In genomic region chr17:30304766-30305165, GRCm38 (mm10) we compare ENCODE assay signal across 21 mouse cellular contexts.
DNase-seq lines count a peak whose midpoint lies in the region; ATAC-seq and TF ChIP-seq lines count a peak whose summit lies in the region.
"Had no signal": no experiment of that assay in that cellular context is flagged by ENCODE, and none has a peak within 500 bp of the region (broad histone marks: within the 10 kb centered on the region; RNA-seq: fewer than 3 reads in every experiment).

No protein-coding gene starts in this region.

- H3K4me3 ChIP-seq in hindbrain, embryonic 12.5 days: no peak overlapping the region
- no peak overlapping the region for H3K4me3 ChIP-seq in hindbrain, embryonic 10.5 days
- no peak overlapping the region for H3K4me3 ChIP-seq in midbrain, embryonic 10.5 days
- no peak overlapping the region for H3K4me3 ChIP-seq in midbrain, postnatal 0 days (ENCODE audit: low read depth, low read length)
- H3K4me3 ChIP-seq in neural tube, embryonic 13.5 days: no peak overlapping the region
- H3K4me3 ChIP-seq: forebrain, embryonic 15.5 days; heart, adult 2 months; heart, embryonic 10.5 days; heart, embryonic 13.5 days; intestine, embryonic 15.5 days had no signal

- ATAC-seq in hindbrain, embryonic 12.5 days (ENCODE audit: low FRiP score): no peak
- no peak for ATAC-seq in midbrain, postnatal 0 days (ENCODE audit: low FRiP score)
- no peak for ATAC-seq in neural tube, embryonic 13.5 days (ENCODE audit: low read depth)
- no peak for ATAC-seq in activated CD4-positive, CD25-positive, alpha-beta regulatory T cell, adult 4 months
- ATAC-seq: CD4-positive, CD25-positive, alpha-beta regulatory T cell, adult 4 months; forebrain, embryonic 15.5 days; hindbrain, embryonic 16.5 days; intestine, embryonic 15.5 days had no signal

- TF ChIP-seq CTCF in midbrain, postnatal 0 days (IDR thresholded peaks at IDR 0.05): no peak

- H3K9ac ChIP-seq in hindbrain, embryonic 12.5 days: no peak overlapping the region
- no peak overlapping the region for H3K9ac ChIP-seq in midbrain, postnatal 0 days (replicated peaks; ENCODE audit: low read length, poor library complexity, severe bottlenecking)
- H3K9ac ChIP-seq in neural tube, embryonic 13.5 days: 0 out of 2 replicates have a peak overlapping the region, but pooled peaks have one; percentile 1
- H3K9ac ChIP-seq: forebrain, embryonic 15.5 days; heart, embryonic 13.5 days; intestine, embryonic 15.5 days had no signal

- peaks cover 26% of the 10 kb centered on the region for H3K4me1 ChIP-seq in hindbrain, embryonic 12.5 days
- peaks cover 16% of the 10 kb centered on the region for H3K4me1 ChIP-seq in hindbrain, embryonic 10.5 days (replicated peaks)
- H3K4me1 ChIP-seq in midbrain, embryonic 10.5 days: peaks cover 6% of the 10 kb centered on the region; the same call in 1 of the 2 replicates
- no peaks in the 10 kb centered on the region for H3K4me1 ChIP-seq in midbrain, postnatal 0 days (ENCODE audit: insufficient read depth, low read length)
- H3K4me1 ChIP-seq in neural tube, embryonic 13.5 days (replicated peaks): peaks cover 54% of the 10 kb centered on the region

- no peak for DNase-seq in hindbrain, embryonic 10.5 days (ENCODE audit: low spot score)
- DNase-seq in midbrain, embryonic 10.5 days (ENCODE audit: low spot score): no peak
- no peak for DNase-seq in midbrain, postnatal 0 days (ENCODE audit: low spot score)
- no peak for DNase-seq in neural tube, embryonic 10.5 days (ENCODE audit: extremely low spot score, low spot score)
- DNase-seq: adrenal gland, postnatal 10 days; adrenal gland, postnatal 36 days; cerebellum, adult 18-20 months; cerebellum, adult 9-10 months; cerebellum, postnatal 14 days; gastrocnemius, postnatal 25 days; heart, adult 2 months; heart, postnatal 14 days had no signal

- no peaks in the 10 kb centered on the region for H3K9me3 ChIP-seq in hindbrain, embryonic 12.5 days (replicated peaks)
- no peaks in the 10 kb centered on the region for H3K9me3 ChIP-seq in hindbrain, embryonic 10.5 days
- no peaks in the 10 kb centered on the region for H3K9me3 ChIP-seq in midbrain, embryonic 10.5 days (replicated peaks)
- H3K9me3 ChIP-seq in midbrain, postnatal 0 days (ENCODE audit: low read length): no peaks in the 10 kb centered on the region
- no peaks in the 10 kb centered on the region for H3K9me3 ChIP-seq in neural tube, embryonic 13.5 days
- H3K9me3 ChIP-seq: forebrain, embryonic 15.5 days; heart, embryonic 10.5 days; heart, embryonic 13.5 days; intestine, embryonic 15.5 days had no signal

- H3K4me2 ChIP-seq in hindbrain, embryonic 12.5 days (replicated peaks): no peak overlapping the region
- no peak overlapping the region for H3K4me2 ChIP-seq in midbrain, postnatal 0 days (ENCODE audit: low read depth, low read length, poor library complexity, severe bottlenecking)
- no peak overlapping the region for H3K4me2 ChIP-seq in neural tube, embryonic 13.5 days
- H3K4me2 ChIP-seq: forebrain, embryonic 15.5 days; heart, embryonic 13.5 days; intestine, embryonic 15.5 days had no signal

- H3K27me3 ChIP-seq in hindbrain, embryonic 12.5 days: no peaks in the 10 kb centered on the region
- no peaks in the 10 kb centered on the region for H3K27me3 ChIP-seq in hindbrain, embryonic 10.5 days (ENCODE audit: insufficient read depth, poor library complexity, severe bottlenecking)
- H3K27me3 ChIP-seq in midbrain, embryonic 10.5 days (ENCODE audit: low read depth, poor library complexity, severe bottlenecking): no peaks in the 10 kb centered on the region
- H3K27me3 ChIP-seq in midbrain, postnatal 0 days (ENCODE audit: insufficient read depth, low read length): no peaks in the 10 kb centered on the region
- no peaks in the 10 kb centered on the region for H3K27me3 ChIP-seq in neural tube, embryonic 13.5 days
- H3K27me3 ChIP-seq: forebrain, embryonic 15.5 days; heart, embryonic 13.5 days; intestine, embryonic 15.5 days had no signal

- 86% methylated on average over 2 of the region's 2 CpGs for WGBS in hindbrain, embryonic 12.5 days
- WGBS in hindbrain, embryonic 10.5 days: 82% methylated on average over 2 of the region's 2 CpGs
- WGBS in midbrain, embryonic 10.5 days: 93% methylated on average over 2 of the region's 2 CpGs
- WGBS in midbrain, postnatal 0 days: 89% methylated on average over 2 of the region's 2 CpGs
- 77% methylated on average over 2 of the region's 2 CpGs for WGBS in neural tube, embryonic 13.5 days

- H3K27ac ChIP-seq in hindbrain, embryonic 12.5 days: peak overlapping the region; percentile 57; the same call in 1 of the 2 replicates
- H3K27ac ChIP-seq in hindbrain, embryonic 10.5 days: no peak overlapping the region
- H3K27ac ChIP-seq in midbrain, embryonic 10.5 days (replicated peaks): 0 out of 2 replicates have a peak overlapping the region, but pooled peaks have one; percentile 4
- H3K27ac ChIP-seq in midbrain, postnatal 0 days (ENCODE audit: low read depth, low read length): no peak overlapping the region
- H3K27ac ChIP-seq in neural tube, embryonic 13.5 days (replicated peaks): 0 out of 2 replicates have a peak overlapping the region, but pooled peaks have one; percentile 49
- H3K27ac ChIP-seq: forebrain, embryonic 15.5 days; heart, adult 2 months; heart, embryonic 10.5 days; heart, embryonic 13.5 days; intestine, embryonic 15.5 days had no signal

- H3K36me3 ChIP-seq in hindbrain, embryonic 12.5 days: no peaks in the 10 kb centered on the region
- H3K36me3 ChIP-seq in hindbrain, embryonic 10.5 days: no peaks in the 10 kb centered on the region
- H3K36me3 ChIP-seq in midbrain, embryonic 10.5 days: no peaks in the 10 kb centered on the region
- H3K36me3 ChIP-seq in midbrain, postnatal 0 days (ENCODE audit: insufficient read depth, low read length): no peaks in the 10 kb centered on the region
- H3K36me3 ChIP-seq in neural tube, embryonic 13.5 days: no peaks in the 10 kb centered on the region
- H3K36me3 ChIP-seq: forebrain, embryonic 15.5 days; heart, embryonic 10.5 days; heart, embryonic 13.5 days; intestine, embryonic 15.5 days had no signal

Comparison
In these comparisons a context has a peak if more than half of its experiments do, and no peak if none do; other contexts are left out.
1. H3K27ac ChIP-seq: peak in hindbrain, embryonic 12.5 days (single experiment), midbrain, embryonic 10.5 days (single experiment) and neural tube, embryonic 13.5 days (single experiment); none in hindbrain, embryonic 10.5 days (single experiment) and midbrain, postnatal 0 days (single experiment).